Mouse (Mus musculus) liver, embryonic 15.5 days (tissue): ENCODE data around the gene Tmem28. TPM values are rescaled to one million over a fixed set of nuclear protein-coding genes. Genes with fewer than 3 reads are reported as not detected.

Experiments
- ATAC-seq: fragments of 200-750 bp; cut with Nextera tagmentation; 2 replicates; pipeline ENCODE4 v1.8.0; 2017; ENCODE audit warnings: moderate number of reproducible peaks, mild to moderate bottlenecking, moderate library complexity; ENCODE audit not compliant: insufficient read depth
- H3K27ac ChIP-seq: fragments of 300-500 bp; sonication (generic); replicated peaks from 2 replicates; pipeline ENCODE4 v1.5.1; 2015; ENCODE audit warnings: mild to moderate bottlenecking, inconsistent platforms
- H3K27me3 ChIP-seq: fragments of 300-500 bp; sonication (generic); 2 replicates; pipeline ENCODE4 v1.6.1; 2015; ENCODE audit warnings: mild to moderate bottlenecking, inconsistent platforms
- H3K36me3 ChIP-seq: fragments of 300-500 bp; sonication (generic); replicated peaks from 2 replicates; pipeline ENCODE4 v1.6.1; 2015; ENCODE audit warnings: moderate library complexity, mild to moderate bottlenecking, inconsistent platforms
- H3K4me1 ChIP-seq: fragments of 300-500 bp; sonication (generic); replicated peaks from 2 replicates; pipeline ENCODE4 v1.6.1; 2015; ENCODE audit warnings: inconsistent platforms
- H3K4me2 ChIP-seq: fragments of 300-500 bp; sonication (generic); 2 replicates; pipeline ENCODE4 v1.6.1; 2015; ENCODE audit warnings: moderate library complexity, mild to moderate bottlenecking, inconsistent platforms
- H3K4me3 ChIP-seq: fragments of 300-500 bp; sonication (generic); replicated peaks from 2 replicates; pipeline ENCODE4 v1.5.1; 2015; ENCODE audit warnings: mild to moderate bottlenecking, inconsistent platforms
- H3K9ac ChIP-seq: fragments of 300-500 bp; sonication (generic); 2 replicates; pipeline ENCODE4 v1.6.1; 2015; ENCODE audit warnings: moderate library complexity, mild to moderate bottlenecking, inconsistent platforms
- H3K9me3 ChIP-seq: fragments of 300-500 bp; sonication (generic); replicated peaks from 2 replicates; pipeline ENCODE4 v1.6.1; 2016; ENCODE audit warnings: inconsistent platforms
- WGBS: fragments of 180-500 bp; shearing (Covaris S2); methylation state at CpG from one replicate; pipeline ENCODE4 v1.1.7; 2015; ENCODE audit warnings: mixed read lengths; ENCODE audit not compliant: insufficient replicate concordance; 5-methylcytosine and 5-hydroxymethylcytosine counted together
- polyA plus RNA-seq: library from polyadenylated mRNA; unstranded; fragments of >200 nt; fragmentation: Nextera tagmentation; extraction: Ambion mirVana; gene quantifications from 2 replicates; pipeline ENCODE4 v1.2.1, GENCODE M21; 2015

Tmem28 gene
- not detected in 2 replicates for polyA plus RNA-seq

GRCm38 (mm10) chrX:99820790-99821395 lies at the start of gene Tmem28:
Gene Tmem28 (plus strand): TSS chrX:99821021.
- ATAC-seq: no peak
- 19% methylated on average over 77 of the region's 82 CpGs for whole genome bisulfite sequencing

GRCm38 (mm10) chrX:99780308-99780707 lies 40.5 kb upstream of the Tmem28 start:
- 53% methylated on average over 4 of the region's 4 CpGs for WGBS
- H3K9ac ChIP-seq: no peak overlapping the region
- no peaks in the 10 kb centered on the region for H3K4me1 ChIP-seq
- H3K36me3 ChIP-seq: no peaks in the 10 kb centered on the region
- no peaks in the 10 kb centered on the region; the same call in none of the 2 replicates for H3K27me3 ChIP-seq
- H3K27ac ChIP-seq: no peak overlapping the region
- H3K9me3 ChIP-seq: no peaks in the 10 kb centered on the region
- no peak overlapping the region for H3K4me2 ChIP-seq
- no peak for ATAC-seq
- H3K4me3 ChIP-seq: no peak overlapping the region

More at GRCm38 (mm10) chrX:99820790-99821395, at the start of gene Tmem28:
- H3K4me3 ChIP-seq: peak within 1 kb of the TSS; percentile 32
- H3K4me2 ChIP-seq: peak within 1 kb of the TSS; percentile 55
- H3K9me3 ChIP-seq: no peaks in the 10 kb centered on the region
- no peaks in the 10 kb centered on the region for H3K36me3 ChIP-seq
- no peak within 1 kb of the TSS for H3K9ac ChIP-seq
- peaks cover 80% of the 10 kb centered on the region for H3K27me3 ChIP-seq
- no peak within 1 kb of the TSS for H3K27ac ChIP-seq
- H3K4me1 ChIP-seq: no peaks in the 10 kb centered on the region

- ATAC-seq: no peak
- WGBS: 23% methylated on average over 1 of the region's 1 CpGs
- Histone ChIP-seq H3K9me3 (no peaks in the 10 kb centered on the region), H3K4me3 (no peak overlapping the region), H3K36me3 (no peaks in the 10 kb centered on the region), H3K9ac (no peak overlapping the region), H3K4me1 (no peaks in the 10 kb centered on the region), H3K27ac (no peak overlapping the region), H3K27me3 (peaks cover 4% of the 10 kb centered on the region), H3K4me2 (no peak overlapping the region)
Measured at GRCm38 (mm10) chrX:99808375-99808774, 12.4 kb upstream of the Tmem28 start.

- Histone ChIP-seq H3K36me3 (no peaks in the 10 kb centered on the region), H3K4me2 (peak overlapping the region; percentile 55), H3K27ac (no peak overlapping the region), H3K9ac (no peak overlapping the region), H3K9me3 (no peaks in the 10 kb centered on the region), H3K4me1 (no peaks in the 10 kb centered on the region), H3K4me3 (peak overlapping the region; percentile 32), H3K27me3 (peaks cover 67% of the 10 kb centered on the region)
- ATAC-seq: no peak
- WGBS: 17% methylated on average over 21 of the region's 22 CpGs
Measured at GRCm38 (mm10) chrX:99819395-99819935, 1.4 kb upstream of the Tmem28 start.

- H3K27ac ChIP-seq: no peak overlapping the region
- peaks cover 74% of the 10 kb centered on the region for H3K27me3 ChIP-seq
- H3K9ac ChIP-seq: no peak overlapping the region
- ATAC-seq: no peak
- no peaks in the 10 kb centered on the region for H3K36me3 ChIP-seq
- 23% methylated on average over 76 of the region's 105 CpGs for WGBS
- no peaks in the 10 kb centered on the region for H3K9me3 ChIP-seq
- no peaks in the 10 kb centered on the region for H3K4me1 ChIP-seq
- peak overlapping the region; percentile 32 for H3K4me3 ChIP-seq
- peak overlapping the region; percentile 55 for H3K4me2 ChIP-seq
Measured at GRCm38 (mm10) chrX:99819936-99820789, 658 bp upstream of the Tmem28 start.

- Histone ChIP-seq H3K4me3 (no peak overlapping the region), H3K27ac (no peak overlapping the region), H3K4me1 (no peaks in the 10 kb centered on the region), H3K27me3 (peaks cover 8% of the 10 kb centered on the region; the same call in 1 of the 2 replicates), H3K9ac (no peak overlapping the region), H3K9me3 (no peaks in the 10 kb centered on the region), H3K4me2 (no peak overlapping the region), H3K36me3 (no peaks in the 10 kb centered on the region)
- 14% methylated on average over 2 of the region's 2 CpGs for WGBS
- ATAC-seq: no peak
Measured at GRCm38 (mm10) chrX:99842090-99842489, 21.3 kb downstream of the Tmem28 start.

GRCm38 (mm10) chrX:99853261-99853741 lies 32.5 kb downstream of the Tmem28 start:
- Histone ChIP-seq H3K4me3 (peak overlapping the region; percentile 48), H3K27ac (no peak overlapping the region), H3K4me2 (peak overlapping the region; percentile 62), H3K27me3 (peaks cover 21% of the 10 kb centered on the region), H3K4me1 (no peaks in the 10 kb centered on the region), H3K36me3 (no peaks in the 10 kb centered on the region), H3K9ac (no peak overlapping the region), H3K9me3 (no peaks in the 10 kb centered on the region)
- 10% methylated on average over 35 of the region's 35 CpGs for WGBS
- ATAC-seq: peak; percentile 68

GRCm38 (mm10) chrX:99853834-99854233 lies 33.0 kb downstream of the Tmem28 start:
- Histone ChIP-seq H3K4me2 (peak overlapping the region; percentile 62), H3K9ac (no peak overlapping the region), H3K36me3 (no peaks in the 10 kb centered on the region), H3K9me3 (no peaks in the 10 kb centered on the region), H3K4me3 (peak overlapping the region; percentile 48; the same call in 1 of the 2 replicates), H3K27ac (no peak overlapping the region), H3K27me3 (peaks cover 21% of the 10 kb centered on the region), H3K4me1 (no peaks in the 10 kb centered on the region)
- no peak for ATAC-seq
- WGBS: 40% methylated on average over 3 of the region's 3 CpGs

- Histone ChIP-seq H3K4me2 (no peak overlapping the region), H3K4me3 (no peak overlapping the region), H3K9ac (no peak overlapping the region), H3K9me3 (no peaks in the 10 kb centered on the region), H3K36me3 (no peaks in the 10 kb centered on the region), H3K4me1 (no peaks in the 10 kb centered on the region), H3K27me3 (no peaks in the 10 kb centered on the region), H3K27ac (no peak overlapping the region)
- ATAC-seq: no peak
- 55% methylated on average over 4 of the region's 4 CpGs for WGBS
Measured at GRCm38 (mm10) chrX:99872228-99872627, 51.4 kb downstream of the Tmem28 start.

- 54% methylated on average over 3 of the region's 3 CpGs for WGBS
- H3K4me3 ChIP-seq: no peak overlapping the region
- H3K9me3 ChIP-seq: no peaks in the 10 kb centered on the region
- H3K4me1 ChIP-seq: no peaks in the 10 kb centered on the region
- no peak overlapping the region for H3K27ac ChIP-seq
- no peaks in the 10 kb centered on the region for H3K36me3 ChIP-seq
- no peak overlapping the region for H3K4me2 ChIP-seq
- H3K27me3 ChIP-seq: no peaks in the 10 kb centered on the region
- no peak overlapping the region for H3K9ac ChIP-seq
- ATAC-seq: no peak
Measured at GRCm38 (mm10) chrX:99872632-99873201, 51.9 kb downstream of the Tmem28 start.
